Mouse (Mus musculus) adrenal gland, postnatal 10 days (tissue): ENCODE data around the gene Gm2001. TPM values are rescaled to one million over a fixed set of nuclear protein-coding genes. Genes with fewer than 3 reads are reported as not detected.
"Not testable (repeated sequence)": the region's sequence is repeated elsewhere in the genome, so short reads cannot be mapped to it uniquely, and the experiment has no call there.

Source experiments
- DNase-seq: peaks from one replicate; pipeline ENCODE4 v3.0.0; 2021; ENCODE audit warnings: mixed read lengths
- long read RNA-seq, 2 experiments: library from polyadenylated mRNA; stranded (forward); transcript quantifications; one replicate each; pipeline ENCODE4 v2.0.0; 2021
- total RNA-seq, 2 experiments: library from RNA; stranded (reverse); gene quantifications; 2 replicates each; pipeline ENCODE4 v1.2.3; 2021

Gene Gm2001
- not detected for total RNA-seq
- long read RNA-seq, experiment 1: 0 reads
- long read RNA-seq, experiment 2: 0 reads

DNA sequence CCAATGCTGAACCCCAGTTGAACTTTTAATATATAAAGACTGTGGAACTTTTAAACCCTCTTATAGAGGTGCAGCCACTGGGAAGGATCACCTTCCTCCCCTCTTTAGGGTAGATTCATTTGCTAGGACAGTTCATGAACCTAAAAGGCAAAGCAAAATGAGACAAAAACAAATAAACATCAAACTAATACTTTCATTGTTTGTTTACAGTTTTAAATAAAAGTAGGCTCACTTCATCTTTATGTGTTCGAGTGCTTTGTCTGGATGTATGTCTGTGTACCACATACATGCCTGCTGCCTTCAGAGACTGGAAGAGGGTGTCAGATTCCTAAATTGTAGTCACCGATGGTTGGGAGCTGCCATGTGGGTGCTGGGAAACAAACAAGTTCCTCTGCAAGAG lies at the start of gene Gm2001:
Gm2001 (minus strand) TSS at position 101 of the 400 bp plus-strand sequence.
- DNase-seq: not testable (repeated sequence)

DNA sequence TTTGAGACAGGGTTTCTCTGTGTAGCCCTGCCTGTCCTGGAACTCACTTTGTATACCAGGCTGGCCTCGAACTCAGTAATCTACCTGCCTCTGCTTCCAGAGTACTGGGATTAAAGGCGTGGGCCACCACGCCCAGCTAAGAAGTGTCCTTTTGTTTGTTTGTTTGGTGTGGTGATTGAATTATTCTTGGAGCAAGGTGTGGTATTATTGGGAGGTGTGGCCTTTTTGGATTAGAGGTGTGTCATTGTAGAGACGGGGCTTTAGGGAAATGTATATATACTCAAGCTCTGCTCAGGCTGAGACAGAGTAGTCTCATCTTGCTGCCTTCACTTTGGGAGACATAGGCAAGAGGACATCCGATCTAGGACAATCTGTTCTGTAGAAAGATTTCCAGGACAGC lies 31.6 kb upstream of the Gm2001 start, which contains the start of gene Gm2016:
Gm2016 (plus strand) TSS at position 301 of the 400 bp plus-strand sequence.
- not testable (repeated sequence) for DNase-seq

DNA sequence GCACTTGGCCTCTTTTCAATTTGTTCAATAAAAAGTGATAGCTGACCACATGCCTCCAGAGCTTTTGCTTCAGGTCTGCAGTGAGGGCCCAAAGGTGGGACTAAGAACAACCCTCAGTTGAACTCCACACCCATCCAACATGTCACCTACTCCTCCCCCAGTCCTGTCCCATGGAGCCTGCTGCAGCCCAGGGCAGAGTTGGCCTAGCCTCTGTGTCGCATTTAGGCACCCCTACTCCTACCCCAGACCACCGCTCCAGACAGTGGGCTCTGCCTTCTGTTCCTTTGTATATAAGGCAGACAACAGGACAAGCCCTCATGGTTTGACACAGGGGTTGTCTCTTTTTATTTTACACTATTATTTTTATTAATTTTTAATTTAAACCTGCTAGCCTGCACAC lies 21.9 kb upstream of the Gm2001 start:
- not testable (repeated sequence) for DNase-seq

DNA sequence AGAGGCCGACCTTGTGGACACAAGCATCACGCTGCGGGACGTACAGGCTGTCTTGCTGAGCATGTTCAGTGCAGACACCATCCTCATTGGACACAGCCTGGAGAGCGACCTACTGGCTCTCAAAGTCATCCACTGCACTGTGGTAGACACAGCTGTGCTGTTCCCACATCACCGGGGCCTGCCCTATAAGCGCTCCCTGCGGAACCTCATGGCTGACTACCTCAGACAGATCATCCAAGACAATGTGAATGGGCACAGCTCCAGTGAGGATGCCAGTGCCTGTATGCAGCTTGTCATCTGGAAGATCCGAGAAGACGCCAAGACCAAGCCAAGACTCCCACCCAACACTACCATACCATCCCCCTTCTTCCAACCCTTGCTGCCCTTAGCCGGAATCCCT lies 21.5 kb upstream of the Gm2001 start:
- DNase-seq: not testable (repeated sequence)

DNA sequence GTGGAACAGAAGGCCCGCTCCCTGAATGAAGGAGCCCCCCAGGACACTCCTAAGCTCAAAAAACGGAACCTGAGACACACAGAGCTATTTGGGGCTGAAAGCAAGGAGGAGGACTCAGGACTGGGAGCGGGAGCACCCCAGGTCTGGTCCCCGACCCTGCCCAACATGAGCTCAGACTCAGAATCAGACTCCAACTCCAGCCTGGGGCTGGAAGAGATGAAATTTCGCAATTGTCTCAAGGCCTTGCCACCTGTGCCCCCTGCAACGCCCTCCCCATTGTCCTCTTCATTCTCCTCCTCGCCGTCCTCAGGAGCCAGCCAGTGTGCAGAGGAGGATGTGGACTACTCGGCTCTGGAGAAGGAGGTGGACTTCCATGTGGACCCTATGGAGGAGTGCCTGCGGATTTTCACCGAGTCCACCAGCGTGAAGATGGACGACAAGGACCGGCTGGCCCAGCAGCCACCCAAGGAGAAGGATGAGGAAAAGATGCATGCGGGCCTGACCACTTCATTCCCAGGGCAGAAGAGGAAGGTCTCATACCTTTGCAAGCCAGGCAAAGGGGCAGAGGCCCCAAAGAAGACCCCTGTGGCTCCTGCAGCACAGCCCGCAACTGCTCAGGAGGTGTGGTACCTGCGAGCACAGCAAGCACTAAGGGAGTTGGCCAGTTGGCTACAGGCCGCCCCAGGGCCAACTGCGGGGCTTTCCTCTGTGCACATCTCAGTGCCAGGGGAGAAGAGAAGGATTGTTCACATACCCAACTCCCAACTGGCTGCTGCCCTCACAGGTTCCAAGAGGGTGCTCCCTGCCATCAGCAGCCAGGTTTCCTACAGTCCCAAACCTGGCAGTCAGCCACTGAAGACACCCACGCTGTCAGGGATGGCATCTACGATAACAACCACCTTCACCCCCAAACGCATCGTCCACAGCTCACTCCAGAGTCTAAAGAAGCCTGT lies 19.9 kb upstream of the Gm2001 start:
- not testable (repeated sequence) for DNase-seq

DNA sequence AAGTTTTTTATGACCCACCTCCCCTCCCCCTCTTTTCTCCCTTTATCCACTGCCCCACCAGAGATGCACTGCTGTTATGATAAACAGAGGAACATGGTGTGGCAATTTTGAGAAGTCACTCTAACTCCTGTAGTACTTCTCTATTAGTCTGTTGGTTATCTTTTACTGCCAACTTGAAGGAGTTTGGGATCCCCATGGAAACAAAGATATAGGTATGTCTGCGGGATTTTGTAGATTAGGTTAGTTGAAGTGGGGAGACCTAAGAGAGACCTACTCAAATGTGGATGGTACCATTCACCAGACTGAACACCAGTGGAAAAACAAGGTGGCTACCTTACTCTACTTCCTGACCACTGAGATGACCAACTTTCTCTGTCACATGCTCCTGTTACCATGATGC lies 13.9 kb upstream of the Gm2001 start:
- not testable (repeated sequence) for DNase-seq

DNA sequence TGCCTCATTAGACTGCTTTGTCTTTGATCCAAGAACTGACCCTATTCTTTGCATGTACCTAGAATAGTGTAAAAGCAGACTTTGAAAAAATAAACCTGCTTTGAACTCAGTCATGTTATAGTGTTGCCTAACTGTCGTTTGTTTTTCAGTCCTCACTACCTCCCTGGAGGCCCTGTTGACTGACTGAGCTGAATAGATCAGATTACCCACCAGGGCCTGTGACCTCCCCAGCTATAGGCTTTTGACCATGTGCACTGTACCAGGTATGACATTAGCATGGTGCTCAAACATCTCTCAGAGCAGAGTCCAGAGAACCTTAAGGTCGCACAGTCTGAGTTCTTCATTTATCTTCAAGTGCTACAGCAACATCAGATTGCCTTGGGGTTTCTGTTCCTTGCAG lies 8.5 kb upstream of the Gm2001 start:
- DNase-seq: not testable (repeated sequence)

DNA sequence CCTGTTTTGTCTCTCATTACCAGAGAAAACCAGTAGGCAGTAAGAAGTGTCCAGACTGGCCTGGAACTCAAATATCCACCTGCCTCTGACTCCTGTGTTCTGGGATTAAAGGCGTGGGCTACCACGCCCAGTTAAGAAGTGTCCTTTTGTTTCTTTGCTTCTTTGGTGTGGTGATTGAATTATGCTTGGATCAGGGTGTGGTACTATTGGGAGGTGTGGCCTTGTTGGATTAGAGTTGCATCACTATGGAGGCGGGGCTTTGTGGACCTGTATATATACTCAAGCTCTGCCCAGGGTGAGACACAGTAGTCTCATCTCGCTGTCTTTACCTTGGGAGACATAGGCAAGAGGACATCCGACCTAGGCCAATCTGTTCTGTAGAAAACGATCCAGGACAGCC lies 25.9 kb downstream of the Gm2001 start, which contains the start of gene BB287469:
BB287469 (plus strand) TSS at position 301 of the 400 bp plus-strand sequence.
- DNase-seq: not testable (repeated sequence)

DNA sequence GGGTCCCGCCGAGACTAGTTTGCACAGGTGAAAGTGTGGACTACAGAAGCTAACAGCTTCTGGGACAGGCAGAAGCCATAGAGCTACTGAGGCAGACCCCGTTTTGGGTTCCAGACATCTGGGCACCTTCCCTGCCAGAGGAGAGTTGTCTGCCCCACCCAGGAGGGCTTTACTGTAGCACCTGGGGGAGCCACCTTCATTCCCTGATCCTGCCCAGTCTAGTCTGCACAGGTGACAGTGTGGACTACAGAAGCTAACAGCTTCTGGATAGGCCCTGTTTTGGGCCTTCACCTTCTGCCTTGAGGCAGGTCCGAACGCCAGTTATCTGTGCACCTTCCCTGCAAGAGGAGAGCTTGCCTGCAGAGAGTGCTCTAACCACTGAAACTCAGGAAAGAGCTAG lies 44.2 kb downstream of the Gm2001 start:
- not testable (repeated sequence) for DNase-seq

DNA sequence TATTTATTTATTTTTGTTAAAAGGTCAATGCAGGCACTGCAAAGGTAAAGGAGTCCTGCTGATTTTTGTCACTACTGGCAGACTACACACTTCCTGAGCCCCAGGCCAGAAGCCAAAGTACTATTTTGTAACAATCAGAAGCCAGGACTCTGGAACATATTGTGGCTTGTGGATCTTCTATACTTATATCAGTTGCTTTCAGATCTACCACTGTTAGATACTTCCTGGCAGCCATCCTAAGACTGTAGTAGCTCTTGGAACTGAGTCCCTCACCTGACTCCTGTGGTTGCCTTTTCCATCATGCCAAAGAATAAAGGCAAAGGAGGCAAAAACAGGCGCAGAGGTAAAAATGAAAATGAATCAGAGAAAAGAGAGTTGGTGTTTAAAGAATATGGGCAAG lies 46.9 kb downstream of the Gm2001 start, which contains the start of gene Gm21936:
Gm21936 (plus strand) TSS at position 301 of the 400 bp plus-strand sequence.
- not testable (repeated sequence) for DNase-seq

Other genes starting within 250 kb of the Gm2001 start
- gene Oog1, start 239.7 kb downstream of the Gm2001 start, total RNA-seq: not detected
- gene Gm4027, start 223.5 kb downstream of the Gm2001 start, total RNA-seq: not detected
- not detected for gene Gm16381, start 197.7 kb downstream of the Gm2001 start, total RNA-seq
- gene Gm21319, start 66.6 kb downstream of the Gm2001 start, total RNA-seq: not detected
- not detected for gene Gm21936, start 46.8 kb downstream of the Gm2001 start, total RNA-seq
- not detected for gene BB287469, start 25.8 kb downstream of the Gm2001 start, total RNA-seq
- gene Gm2016, start 31.7 kb upstream of the Gm2001 start, total RNA-seq: not detected
- gene Gm2022, start 53.0 kb upstream of the Gm2001 start, total RNA-seq: not detected
- gene Gm2035, start 77.5 kb upstream of the Gm2001 start, total RNA-seq: not detected
- not detected for gene Gm2042, start 111.7 kb upstream of the Gm2001 start, total RNA-seq
- not detected for gene Gm2075, start 169.5 kb upstream of the Gm2001 start, total RNA-seq
- not detected for gene Gm6803, start 176.4 kb upstream of the Gm2001 start, total RNA-seq
- gene Gm2056, start 184.7 kb upstream of the Gm2001 start, total RNA-seq: not detected
- gene Gm16368, start 241.4 kb upstream of the Gm2001 start, total RNA-seq: not detected